Mouse (Mus musculus): ENCODE data around the gene Rab5a.

DNA sequence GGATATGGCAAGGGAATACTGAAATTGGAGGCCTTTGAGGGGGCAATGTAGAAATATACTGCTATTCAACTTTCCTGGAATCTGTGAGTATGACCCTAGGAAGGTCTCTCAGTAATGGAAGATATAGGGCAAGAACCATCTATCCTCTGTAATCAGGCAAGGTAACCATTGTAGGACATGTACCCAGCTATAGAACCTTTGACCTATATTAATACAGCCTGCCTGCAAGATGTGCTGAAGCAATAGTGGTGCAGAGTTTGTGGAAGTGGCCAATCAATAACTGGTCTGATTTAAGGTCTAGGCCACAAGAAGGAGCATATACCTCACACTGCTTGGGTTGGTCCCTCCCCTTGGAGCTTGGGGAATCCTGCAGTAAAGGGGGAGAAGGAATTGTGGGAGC is 41.5 kb downstream of the Rab5a start:
- TF ChIP-seq POLR2A (IDR thresholded peaks at IDR 0.05; ENCODE audit: extremely low read depth, insufficient read depth, low read length) (no peak), CTCF (IDR thresholded peaks at IDR 0.05; ENCODE audit: low read depth, low read length) (no peak)

All from liver, adult 2 months (tissue).